Mouse (Mus musculus): ENCODE measurements around the gene Pik3r6. TPM values are rescaled to one million over a fixed set of nuclear protein-coding genes. Genes with fewer than 3 reads are reported as not detected.
A peak's percentile ranks its signal among the peaks of the same experiment; 100 is the strongest.

The Pik3r6 gene
- polyA plus RNA-seq, 1 experiment from 2014 or later, result 1.6 TPM

GRCm38 (mm10) chr11:68579462-68579881, 76.7 kb downstream of the Pik3r6 start:
- peak overlapping the region; percentile 55 for H3K27ac ChIP-seq (replicated peaks)
- 37% methylated on average over 9 of the region's 9 CpGs for WGBS

GRCm38 (mm10) chr11:68580566-68580965, 77.7 kb downstream of the Pik3r6 start:
- Histone ChIP-seq H3K9me3 (replicated peaks) (no peaks in the 10 kb centered on the region), H3K27me3 (ENCODE audit: low read depth, poor library complexity, severe bottlenecking) (no peaks in the 10 kb centered on the region)
- DNase-seq (ENCODE audit: low spot score), result no peak

More at GRCm38 (mm10) chr11:68579462-68579881, 76.7 kb downstream of the Pik3r6 start:
- H3K27me3 ChIP-seq (ENCODE audit: low read depth, poor library complexity, severe bottlenecking), result no peaks in the 10 kb centered on the region
- DNase-seq (ENCODE audit: low spot score), result peak; percentile 59
- H3K9me3 ChIP-seq (replicated peaks), result no peaks in the 10 kb centered on the region
- peak overlapping the region; percentile 9; the same call in 1 of the 2 replicates for H3K4me3 ChIP-seq
- H3K4me1 ChIP-seq, result peaks cover 26% of the 10 kb centered on the region
- H3K36me3 ChIP-seq, result no peaks in the 10 kb centered on the region

GRCm38 (mm10) chr11:68583225-68583624, 80.4 kb downstream of the Pik3r6 start:
- Histone ChIP-seq H3K27ac (replicated peaks) (no peak overlapping the region), H3K4me3 (no peak overlapping the region), H3K27me3 (ENCODE audit: low read depth, poor library complexity, severe bottlenecking) (no peaks in the 10 kb centered on the region), H3K36me3 (no peaks in the 10 kb centered on the region), H3K4me1 (peaks cover 27% of the 10 kb centered on the region), H3K9me3 (replicated peaks) (no peaks in the 10 kb centered on the region)
- DNase-seq (ENCODE audit: low spot score), result no peak
- WGBS, result 92% methylated on average over 13 of the region's 13 CpGs

More at GRCm38 (mm10) chr11:68580566-68580965, 77.7 kb downstream of the Pik3r6 start:
- Histone ChIP-seq H3K4me3 (no peak overlapping the region), H3K36me3 (no peaks in the 10 kb centered on the region), H3K4me1 (peaks cover 26% of the 10 kb centered on the region), H3K27ac (replicated peaks) (no peak overlapping the region; the same call in 1 of the 2 replicates)
- WGBS, result 41% methylated on average over 6 of the region's 6 CpGs

GRCm38 (mm10) chr11:68583906-68584480, 81.2 kb downstream of the Pik3r6 start:
- Histone ChIP-seq H3K36me3 (no peaks in the 10 kb centered on the region), H3K27me3 (ENCODE audit: low read depth, poor library complexity, severe bottlenecking) (no peaks in the 10 kb centered on the region), H3K27ac (replicated peaks) (no peak overlapping the region), H3K4me3 (no peak overlapping the region), H3K4me1 (peaks cover 27% of the 10 kb centered on the region), H3K9me3 (replicated peaks) (no peaks in the 10 kb centered on the region)
- no peak for DNase-seq (ENCODE audit: low spot score)
- 76% methylated on average over 8 of the region's 8 CpGs for WGBS

- no peaks in the 10 kb centered on the region for H3K36me3 ChIP-seq
- no peaks in the 10 kb centered on the region for H3K9me3 ChIP-seq (replicated peaks)
- H3K27ac ChIP-seq (replicated peaks), result no peak overlapping the region
- peaks cover 10% of the 10 kb centered on the region for H3K27me3 ChIP-seq (ENCODE audit: low read depth, poor library complexity, severe bottlenecking)
- DNase-seq (ENCODE audit: low spot score), result no peak
- 19% methylated on average over 3 of the region's 3 CpGs for WGBS
- no peak overlapping the region for H3K4me3 ChIP-seq
- H3K4me1 ChIP-seq, result peaks cover 26% of the 10 kb centered on the region
These were observed 83.1 kb downstream of the Pik3r6 start for GRCm38 (mm10) chr11:68585890-68586289.

- 66% methylated on average over 5 of the region's 5 CpGs for WGBS
- Histone ChIP-seq H3K9me3 (replicated peaks) (no peaks in the 10 kb centered on the region), H3K27me3 (ENCODE audit: low read depth, poor library complexity, severe bottlenecking) (peaks cover 17% of the 10 kb centered on the region), H3K27ac (replicated peaks) (no peak within 1 kb of the TSS; the same call in 1 of the 2 replicates), H3K36me3 (no peaks in the 10 kb centered on the region), H3K4me3 (no peak within 1 kb of the TSS), H3K4me1 (peaks cover 31% of the 10 kb centered on the region)
- DNase-seq (ENCODE audit: low spot score), result no peak
These were observed 83.9 kb downstream of the Pik3r6 start, which contains the start of gene Ccdc42 for GRCm38 (mm10) chr11:68586721-68587120. Ccdc42 (plus strand) TSS chr11:68587021.

GRCm38 (mm10) chr11:68589055-68589809, 86.4 kb downstream of the Pik3r6 start:
- 63% methylated on average over 8 of the region's 8 CpGs for WGBS
- DNase-seq (ENCODE audit: low spot score), result peak; percentile 71

GRCm38 (mm10) chr11:68591708-68592107, 88.9 kb downstream of the Pik3r6 start:
- H3K27ac ChIP-seq (replicated peaks), result no peak overlapping the region
- no peaks in the 10 kb centered on the region for H3K36me3 ChIP-seq
- DNase-seq (ENCODE audit: low spot score), result no peak
- H3K27me3 ChIP-seq (ENCODE audit: low read depth, poor library complexity, severe bottlenecking), result peaks cover 21% of the 10 kb centered on the region
- no peaks in the 10 kb centered on the region for H3K9me3 ChIP-seq (replicated peaks)
- H3K4me3 ChIP-seq, result no peak overlapping the region
- WGBS, result 11% methylated on average over 5 of the region's 5 CpGs
- H3K4me1 ChIP-seq, result peaks cover 50% of the 10 kb centered on the region

More at GRCm38 (mm10) chr11:68589055-68589809, 86.4 kb downstream of the Pik3r6 start:
- Histone ChIP-seq H3K36me3 (no peaks in the 10 kb centered on the region), H3K27ac (replicated peaks) (no peak overlapping the region), H3K27me3 (ENCODE audit: low read depth, poor library complexity, severe bottlenecking) (peaks cover 18% of the 10 kb centered on the region), H3K4me3 (no peak overlapping the region), H3K4me1 (peaks cover 50% of the 10 kb centered on the region), H3K9me3 (replicated peaks) (no peaks in the 10 kb centered on the region)

GRCm38 (mm10) chr11:68593247-68593646, 90.4 kb downstream of the Pik3r6 start:
- peaks cover 43% of the 10 kb centered on the region for H3K4me1 ChIP-seq
- 71% methylated on average over 3 of the region's 3 CpGs for WGBS
- H3K36me3 ChIP-seq, result no peaks in the 10 kb centered on the region
- DNase-seq (ENCODE audit: low spot score), result no peak
- no peak overlapping the region for H3K4me3 ChIP-seq
- H3K27ac ChIP-seq (replicated peaks), result no peak overlapping the region; the same call in 1 of the 2 replicates
- H3K9me3 ChIP-seq (replicated peaks), result no peaks in the 10 kb centered on the region
- peaks cover 21% of the 10 kb centered on the region for H3K27me3 ChIP-seq (ENCODE audit: low read depth, poor library complexity, severe bottlenecking)

GRCm38 (mm10) chr11:68597912-68598311, 95.1 kb downstream of the Pik3r6 start:
- DNase-seq (ENCODE audit: low spot score), result no peak
- H3K27ac ChIP-seq (replicated peaks), result no peak overlapping the region
- WGBS, result 87% methylated on average over 2 of the region's 2 CpGs

GRCm38 (mm10) chr11:68600551-68601021, 97.8 kb downstream of the Pik3r6 start:
- no peak overlapping the region for H3K4me3 ChIP-seq
- no peaks in the 10 kb centered on the region for H3K9me3 ChIP-seq (replicated peaks)
- WGBS, result 44% methylated on average over 6 of the region's 6 CpGs
- no peaks in the 10 kb centered on the region; the same call in 1 of the 2 replicates for H3K27me3 ChIP-seq (ENCODE audit: low read depth, poor library complexity, severe bottlenecking)
- peaks cover 30% of the 10 kb centered on the region for H3K4me1 ChIP-seq
- no peak for DNase-seq (ENCODE audit: low spot score)
- no peaks in the 10 kb centered on the region for H3K36me3 ChIP-seq
- H3K27ac ChIP-seq (replicated peaks), result peak overlapping the region; percentile 61; the same call in 1 of the 2 replicates

More at GRCm38 (mm10) chr11:68597912-68598311, 95.1 kb downstream of the Pik3r6 start:
- no peaks in the 10 kb centered on the region for H3K36me3 ChIP-seq
- H3K4me3 ChIP-seq, result no peak overlapping the region
- H3K9me3 ChIP-seq (replicated peaks), result no peaks in the 10 kb centered on the region
- H3K27me3 ChIP-seq (ENCODE audit: low read depth, poor library complexity, severe bottlenecking), result peaks cover 4% of the 10 kb centered on the region
- peaks cover 36% of the 10 kb centered on the region for H3K4me1 ChIP-seq

- H3K4me1 ChIP-seq, result peaks cover 30% of the 10 kb centered on the region
- no peaks in the 10 kb centered on the region; the same call in 1 of the 2 replicates for H3K27me3 ChIP-seq (ENCODE audit: low read depth, poor library complexity, severe bottlenecking)
- DNase-seq (ENCODE audit: low spot score), result peak; percentile 53
- 11% methylated on average over 9 of the region's 9 CpGs for WGBS
- peak overlapping the region; percentile 61 for H3K27ac ChIP-seq (replicated peaks)
- H3K9me3 ChIP-seq (replicated peaks), result no peaks in the 10 kb centered on the region
- H3K4me3 ChIP-seq, result no peak overlapping the region
- H3K36me3 ChIP-seq, result no peaks in the 10 kb centered on the region
These were observed 98.7 kb downstream of the Pik3r6 start for GRCm38 (mm10) chr11:68601486-68601991.
